Mouse (Mus musculus): ENCODE data around the gene Anp32e. TPM values are rescaled to one million over a fixed set of nuclear protein-coding genes. Genes with fewer than 3 reads are reported as not detected.
A peak's percentile ranks its signal among the peaks of the same experiment; 100 is the strongest.

Gene Anp32e
- total RNA-seq, 2 experiments from 2014 or later = 82.7 to 98.9 TPM

- intact Hi-C loops (cut with DNase I) = no loop called here
- no peak; the same call in 1 of the 2 replicates for TF ChIP-seq CTCF (IDR thresholded peaks at IDR 0.05)
- Histone ChIP-seq H3K27ac (peak overlapping the region; percentile 96; the same call in 1 of the 2 replicates), H3K4me3 (no peak overlapping the region)
- no peak for DNase-seq (ENCODE audit: extremely low spot score in 1 of 2, low spot score in 2 of 2)
These were observed 57.9 kb downstream of the Anp32e start for GRCm38 (mm10) chr3:95986984-95987383.

GRCm38 (mm10) chr3:95987386-95988110 is 58.5 kb downstream of the Anp32e start:
- Histone ChIP-seq H3K4me3 (no peak overlapping the region), H3K27ac (peak overlapping the region; percentile 96)
- DNase-seq (ENCODE audit: extremely low spot score in 1 of 2, low spot score in 2 of 2) = no peak
- TF ChIP-seq CTCF (IDR thresholded peaks at IDR 0.05) = no peak; the same call in 1 of the 2 replicates
- intact Hi-C loops (cut with DNase I) = no loop called here

GRCm38 (mm10) chr3:95988138-95988537 is 59.1 kb downstream of the Anp32e start:
- H3K4me3 ChIP-seq = no peak overlapping the region
- no peak for TF ChIP-seq CTCF (IDR thresholded peaks at IDR 0.05)
- no peak for DNase-seq (ENCODE audit: extremely low spot score in 1 of 2, low spot score in 2 of 2)
- peak overlapping the region; percentile 53; the same call in 1 of the 2 replicates for H3K27ac ChIP-seq
- intact Hi-C loops (cut with DNase I) = no loop called here

- Histone ChIP-seq H3K4me3 (no peak overlapping the region), H3K27ac (peak overlapping the region; percentile 60)
- no peak for DNase-seq (ENCODE audit: extremely low spot score in 1 of 2, low spot score in 2 of 2)
- TF ChIP-seq CTCF (IDR thresholded peaks at IDR 0.05) = no peak
- intact Hi-C loops (cut with DNase I) = no loop called here
These were observed 59.9 kb downstream of the Anp32e start for GRCm38 (mm10) chr3:95988969-95989368.

- H3K4me3 ChIP-seq = no peak overlapping the region
- intact Hi-C loops (cut with DNase I) = no loop called here
- H3K27ac ChIP-seq = peak overlapping the region; percentile 19
- DNase-seq (ENCODE audit: extremely low spot score in 1 of 2, low spot score in 2 of 2) = no peak
- TF ChIP-seq CTCF (IDR thresholded peaks at IDR 0.05) = no peak
These were observed 61.4 kb downstream of the Anp32e start for GRCm38 (mm10) chr3:95990413-95990941.

- Histone ChIP-seq H3K4me3 (peak overlapping the region; percentile 74), H3K27ac (peak overlapping the region; percentile 92)
- no peak for TF ChIP-seq CTCF (IDR thresholded peaks at IDR 0.05)
- intact Hi-C loops (cut with DNase I) = no loop called here
- DNase-seq (ENCODE audit: extremely low spot score in 1 of 2, low spot score in 2 of 2) = no peak
These were observed 64.1 kb downstream of the Anp32e start for GRCm38 (mm10) chr3:95992990-95993603.

- Histone ChIP-seq H3K4me3 (peak overlapping the region; percentile 74), H3K27ac (peak overlapping the region; percentile 92)
- intact Hi-C loops (cut with DNase I) = no loop called here
- DNase-seq (ENCODE audit: extremely low spot score in 1 of 2, low spot score in 2 of 2) = no peak
- no peak; the same call in 1 of the 2 replicates for TF ChIP-seq CTCF (IDR thresholded peaks at IDR 0.05)
These were observed 64.8 kb downstream of the Anp32e start for GRCm38 (mm10) chr3:95993881-95994280.

- intact Hi-C loops (cut with DNase I) = no loop called here
- Histone ChIP-seq H3K27ac (peak overlapping the region; percentile 92), H3K4me3 (peak overlapping the region; percentile 74)
- no peak for TF ChIP-seq CTCF (IDR thresholded peaks at IDR 0.05)
- DNase-seq (ENCODE audit: extremely low spot score in 1 of 2, low spot score in 2 of 2) = no peak
These were observed 65.4 kb downstream of the Anp32e start for GRCm38 (mm10) chr3:95994381-95994846.

- peak overlapping the region; percentile 92 for H3K27ac ChIP-seq
- H3K4me3 ChIP-seq = peak overlapping the region; percentile 74
- intact Hi-C loops (cut with DNase I) = loop anchor here (5.0 kb wide), 1 partner anchor 178 kb away; the partner anchor contains the start of gene Rprd2
- peak in 1 of 2 experiments; percentile 40 for DNase-seq (ENCODE audit: extremely low spot score in 1 of 2, low spot score in 2 of 2)
- TF ChIP-seq CTCF (IDR thresholded peaks at IDR 0.05) = no peak
These were observed 66.1 kb downstream of the Anp32e start for GRCm38 (mm10) chr3:95994975-95995801.

GRCm38 (mm10) chr3:95995802-95996428 is 66.9 kb downstream of the Anp32e start, which contains the start of gene Plekho1:
Plekho1 (minus strand) TSS chr3:95996001.
- H3K27ac ChIP-seq = peak within 1 kb of the TSS; percentile 92
- DNase-seq (ENCODE audit: extremely low spot score in 1 of 2, low spot score in 2 of 2) = peak; percentile 76 to 81
- H3K4me3 ChIP-seq = peak within 1 kb of the TSS; percentile 74
- intact Hi-C loops (cut with DNase I) = loop anchor here (2.0 to 5.0 kb wide), 2 partner anchors 29 to 179 kb away; partner anchors contain the start of gene Rprd2
- TF ChIP-seq CTCF (IDR thresholded peaks at IDR 0.05) = no peak; the same call in none of the 2 replicates
